Mouse (Mus musculus) kidney, embryonic 16.5 days (tissue): ENCODE data around the gene Gas2l3. TPM values are rescaled to one million over a fixed set of nuclear protein-coding genes. Genes with fewer than 3 reads are reported as not detected.

Source experiments
- ATAC-seq: fragments of 200-750 bp; cut with Nextera tagmentation; 2 replicates; pipeline ENCODE4 v1.8.0; 2017; ENCODE audit warnings: moderate TSS enrichment; ENCODE audit not compliant: low FRiP score, low TSS enrichment
- H3K27ac ChIP-seq: fragments of 300-500 bp; sonication (generic); 2 replicates; pipeline ENCODE4 v1.5.1; 2014; ENCODE audit warnings: low read length
- H3K27me3 ChIP-seq: fragments of 300-500 bp; sonication (generic); 2 replicates; pipeline ENCODE4 v1.6.1; 2014; ENCODE audit warnings: low read length, control low read depth, mixed read lengths; ENCODE audit not compliant: insufficient read depth
- H3K36me3 ChIP-seq: fragments of 300-500 bp; sonication (generic); 2 replicates; pipeline ENCODE4 v1.6.1; 2014; ENCODE audit warnings: low read length, control low read depth, mixed read lengths; ENCODE audit not compliant: insufficient read depth
- H3K4me1 ChIP-seq: fragments of 300-500 bp; sonication (generic); 2 replicates; pipeline ENCODE4 v1.6.1; 2014; ENCODE audit warnings: low read length, control low read depth, mixed read lengths; ENCODE audit not compliant: insufficient read depth
- H3K4me2 ChIP-seq: fragments of 300-500 bp; sonication (generic); replicated peaks from 2 replicates; pipeline ENCODE4 v1.6.1; 2014; ENCODE audit warnings: low read depth, low read length
- H3K4me3 ChIP-seq: fragments of 300-500 bp; sonication (generic); 2 replicates; pipeline ENCODE4 v1.5.1; 2014; ENCODE audit warnings: mild to moderate bottlenecking, low read length
- H3K9ac ChIP-seq: fragments of 300-500 bp; sonication (generic); replicated peaks from 2 replicates; pipeline ENCODE4 v1.6.1; 2014; ENCODE audit warnings: low read length
- H3K9me3 ChIP-seq: fragments of 300-500 bp; sonication (generic); 2 replicates; pipeline ENCODE4 v1.6.1; 2016; ENCODE audit warnings: low read length, control low read depth
- WGBS: fragments of 180-500 bp; shearing (Covaris S2); extraction: QIAGEN DNeasy Blood & Tissue Kit; methylation state at CpG from one replicate; pipeline ENCODE4 v1.1.7; 2014; 5-methylcytosine and 5-hydroxymethylcytosine counted together
- polyA plus RNA-seq: library from polyadenylated mRNA; unstranded; fragments of >200 nt; fragmentation: Nextera tagmentation; extraction: Ambion mirVana; gene quantifications from 2 replicates; pipeline ENCODE4 v1.2.1, GENCODE M21; 2015

The Gas2l3 gene
- polyA plus RNA-seq, 1 experiment from 2014 or later: 16.7 TPM

DNA sequence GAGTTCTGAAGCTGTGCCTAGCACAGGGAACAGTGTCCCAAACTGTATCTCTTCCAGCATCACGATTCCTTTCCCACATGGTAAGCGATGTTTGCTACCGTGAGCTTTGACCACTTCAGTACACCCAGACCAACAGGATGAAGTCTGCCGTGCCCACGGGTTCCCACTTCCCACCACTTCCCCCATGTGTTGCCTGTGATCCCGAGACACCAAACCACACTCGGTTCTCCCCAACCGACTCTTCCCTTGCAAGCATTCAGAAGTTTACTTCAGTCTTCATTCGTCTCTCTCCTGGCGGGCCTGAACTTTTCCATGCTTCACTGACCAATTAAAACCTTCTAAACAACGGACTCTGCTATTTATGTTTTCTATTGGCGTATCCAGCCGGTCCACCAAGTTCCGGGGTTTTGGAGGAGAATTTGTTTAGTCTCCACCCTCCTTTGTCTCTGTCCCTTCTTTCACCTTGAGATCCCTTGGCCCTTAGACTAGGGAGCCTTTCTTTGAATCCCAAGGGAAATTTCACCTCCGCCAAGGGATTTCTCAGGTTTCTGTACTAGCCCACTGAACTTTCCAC, 9.4 kb upstream of the Gas2l3 start:
- Histone ChIP-seq H3K9ac (no peak overlapping the region), H3K36me3 (no peaks in the 10 kb centered on the region), H3K4me1 (no peaks in the 10 kb centered on the region), H3K9me3 (no peaks in the 10 kb centered on the region), H3K4me3 (no peak overlapping the region), H3K27me3 (no peaks in the 10 kb centered on the region), H3K4me2 (no peak overlapping the region), H3K27ac (no peak overlapping the region)
- 82% methylated on average over 15 of the region's 15 CpGs for WGBS
- no peak for ATAC-seq

DNA sequence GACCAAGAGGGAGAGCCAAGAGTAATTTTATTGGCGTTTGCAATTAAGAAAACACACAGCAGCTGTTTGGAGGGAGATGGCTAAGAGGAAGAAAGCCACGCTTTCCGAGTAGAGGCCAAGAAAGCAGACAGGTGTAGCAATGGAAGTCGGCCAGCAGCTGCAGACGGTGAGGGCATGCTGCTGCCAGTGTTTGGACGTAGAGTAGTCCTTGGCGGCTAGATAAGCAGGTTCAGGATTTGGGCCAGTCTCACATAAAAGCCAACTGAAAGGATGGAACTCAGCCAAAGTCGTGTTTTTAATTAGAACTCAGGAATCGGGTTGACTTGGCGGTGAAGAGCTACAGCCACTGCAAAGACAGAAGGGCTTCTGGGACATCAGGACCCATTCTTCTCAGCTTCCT, 6.6 kb upstream of the Gas2l3 start:
- Histone ChIP-seq H3K27me3 (no peaks in the 10 kb centered on the region), H3K9ac (no peak overlapping the region), H3K4me2 (no peak overlapping the region), H3K4me1 (no peaks in the 10 kb centered on the region), H3K4me3 (no peak overlapping the region), H3K36me3 (no peaks in the 10 kb centered on the region), H3K27ac (no peak overlapping the region), H3K9me3 (no peaks in the 10 kb centered on the region)
- ATAC-seq: no peak
- WGBS: 65% methylated on average over 10 of the region's 10 CpGs

DNA sequence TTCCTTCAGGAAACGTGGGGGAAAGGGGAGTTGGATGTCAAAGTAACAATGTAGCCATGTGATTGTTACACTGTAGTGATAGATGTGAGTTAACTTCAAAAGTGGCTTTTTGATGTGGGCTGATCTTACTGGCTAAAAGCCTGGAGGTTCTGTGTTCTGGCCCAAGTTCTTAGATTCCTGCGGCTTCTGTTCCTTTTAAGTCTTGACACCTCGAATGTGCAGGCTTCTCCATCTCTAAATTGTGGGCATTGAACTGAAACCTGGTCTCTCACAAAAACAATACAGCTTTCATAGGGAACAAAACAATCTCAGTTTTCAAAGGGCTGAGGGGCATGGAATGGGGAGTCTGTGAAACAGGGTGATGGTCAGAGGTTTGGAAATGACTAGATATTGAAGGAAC, 614 bp upstream of the Gas2l3 start:
- no peaks in the 10 kb centered on the region for H3K27me3 ChIP-seq
- peak overlapping the region; percentile 70 for H3K4me2 ChIP-seq
- WGBS: 43% methylated on average over 3 of the region's 3 CpGs
- H3K9ac ChIP-seq: peak overlapping the region; percentile 72
- peaks cover 11% of the 10 kb centered on the region for H3K4me1 ChIP-seq
- H3K27ac ChIP-seq: peak overlapping the region; percentile 77
- 0 out of 2 replicates have a peak, but pooled peaks cover 4% of the 10 kb centered on the region for H3K9me3 ChIP-seq
- 0 out of 2 replicates have a peak, but pooled peaks cover 7% of the 10 kb centered on the region for H3K36me3 ChIP-seq
- ATAC-seq: no peak
- H3K4me3 ChIP-seq: peak overlapping the region; percentile 74

DNA sequence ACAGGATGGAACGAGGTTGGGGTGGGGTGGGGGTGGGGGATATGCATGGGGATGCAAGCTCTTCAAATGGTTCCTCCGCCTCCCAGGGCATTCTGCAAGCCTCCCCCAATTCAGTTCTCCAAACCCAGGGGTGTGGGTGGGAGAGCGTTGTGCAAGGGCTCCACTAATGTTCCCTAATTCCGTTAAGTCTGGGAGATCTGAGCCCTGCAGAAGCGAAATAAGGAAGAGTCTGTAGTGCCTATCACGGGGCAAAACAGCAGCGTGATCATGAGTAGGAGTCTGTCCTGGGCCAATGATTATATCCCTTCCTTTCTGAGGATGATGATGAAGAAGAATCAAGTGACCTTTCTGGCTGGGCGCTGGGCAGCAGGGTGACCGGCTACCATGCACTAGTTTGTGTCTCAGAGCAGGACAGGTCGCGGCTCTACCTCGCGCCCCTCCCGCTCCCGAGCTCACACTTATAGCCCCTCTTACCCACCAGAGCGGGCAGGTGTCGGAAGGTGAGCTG, 598 bp downstream of the Gas2l3 start:
- ATAC-seq: peak; percentile 58
- WGBS: 1% methylated on average over 17 of the region's 17 CpGs
- peaks cover 11% of the 10 kb centered on the region for H3K4me1 ChIP-seq

DNA sequence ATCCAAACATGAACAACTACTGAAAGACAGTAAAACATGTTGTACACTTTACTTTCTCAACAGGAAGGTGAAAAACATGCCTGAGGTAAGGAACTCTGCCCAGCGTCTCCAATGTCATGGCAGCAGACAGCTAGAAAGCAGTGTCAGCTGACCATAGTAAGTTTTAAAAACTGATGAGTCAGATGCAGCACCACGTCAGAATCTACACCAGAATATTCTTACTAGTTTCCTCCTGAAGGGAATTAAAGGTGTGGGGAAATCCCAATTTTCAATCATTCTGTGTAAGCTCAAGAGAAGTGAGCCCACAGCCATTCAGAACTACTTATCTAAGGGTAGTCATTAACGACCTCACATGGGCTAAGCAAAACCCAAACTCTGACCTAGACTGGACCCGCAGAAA, 1.1 kb downstream of the Gas2l3 start:
- H3K27me3 ChIP-seq: no peaks in the 10 kb centered on the region
- peak overlapping the region; percentile 74 for H3K4me3 ChIP-seq
- WGBS: 12% methylated on average over 4 of the region's 4 CpGs
- peaks cover 11% of the 10 kb centered on the region for H3K4me1 ChIP-seq
- no peak overlapping the region for H3K27ac ChIP-seq
- no peak for ATAC-seq
- H3K36me3 ChIP-seq: 0 out of 2 replicates have a peak, but pooled peaks cover 7% of the 10 kb centered on the region
- H3K4me2 ChIP-seq: peak overlapping the region; percentile 70
- 0 out of 2 replicates have a peak, but pooled peaks cover 4% of the 10 kb centered on the region for H3K9me3 ChIP-seq
- H3K9ac ChIP-seq: peak overlapping the region; percentile 72

More for the DNA sequence above, 598 bp downstream of the Gas2l3 start:
- Histone ChIP-seq H3K36me3 (0 out of 2 replicates have a peak, but pooled peaks cover 7% of the 10 kb centered on the region), H3K9me3 (0 out of 2 replicates have a peak, but pooled peaks cover 4% of the 10 kb centered on the region), H3K27me3 (no peaks in the 10 kb centered on the region), H3K4me3 (peak overlapping the region; percentile 74), H3K4me2 (peak overlapping the region; percentile 70), H3K27ac (peak overlapping the region; percentile 61; the same call in 1 of the 2 replicates), H3K9ac (peak overlapping the region; percentile 72)

DNA sequence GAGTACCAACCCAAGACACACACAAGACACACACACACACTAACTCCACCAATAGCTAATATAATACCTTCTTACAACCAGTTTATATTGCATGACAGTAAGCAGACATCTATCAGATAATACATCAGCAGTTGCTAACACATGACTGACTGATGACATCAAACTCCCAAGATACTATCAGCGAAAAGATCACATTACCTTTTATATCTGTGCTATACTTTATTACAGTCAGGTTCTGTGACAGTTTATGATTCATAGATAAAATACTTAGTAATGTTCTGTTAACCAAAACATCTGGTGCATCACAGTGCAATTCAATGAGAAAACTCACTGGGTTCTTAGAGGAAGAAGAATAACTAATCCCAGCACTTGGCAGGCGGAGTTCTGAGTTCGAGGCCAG, 1.8 kb downstream of the Gas2l3 start:
- Histone ChIP-seq H3K27me3 (no peaks in the 10 kb centered on the region), H3K36me3 (peaks cover 13% of the 10 kb centered on the region; the same call in 1 of the 2 replicates), H3K4me1 (peaks cover 11% of the 10 kb centered on the region), H3K9ac (no peak overlapping the region), H3K9me3 (0 out of 2 replicates have a peak, but pooled peaks cover 4% of the 10 kb centered on the region), H3K4me2 (no peak overlapping the region), H3K27ac (no peak overlapping the region), H3K4me3 (no peak overlapping the region)
- 95% methylated on average over 3 of the region's 3 CpGs for WGBS
- no peak for ATAC-seq

DNA sequence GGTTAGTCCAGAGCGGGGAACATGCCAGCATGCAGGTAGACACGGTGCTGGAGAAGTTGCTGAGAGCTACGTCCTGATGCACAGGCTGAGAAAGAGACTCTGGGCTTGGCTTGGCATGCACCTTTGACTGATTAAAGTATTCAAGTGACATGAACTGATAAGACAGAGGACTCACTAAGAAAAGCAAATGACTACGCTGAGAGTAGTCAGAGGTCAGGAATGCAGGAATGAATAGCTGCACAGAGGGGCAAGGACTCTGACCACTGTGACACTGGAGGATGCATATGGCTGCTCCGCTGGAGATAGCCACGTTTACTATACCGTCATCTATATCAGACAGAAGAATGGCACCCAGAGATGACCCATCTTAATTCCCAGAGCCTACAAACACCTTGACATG, 4.4 kb downstream of the Gas2l3 start:
- Histone ChIP-seq H3K36me3 (peaks cover 16% of the 10 kb centered on the region; the same call in 1 of the 2 replicates), H3K27me3 (no peaks in the 10 kb centered on the region), H3K9ac (no peak overlapping the region), H3K9me3 (0 out of 2 replicates have a peak, but pooled peaks cover 4% of the 10 kb centered on the region), H3K4me1 (peaks cover 9% of the 10 kb centered on the region), H3K27ac (no peak overlapping the region), H3K4me3 (no peak overlapping the region), H3K4me2 (no peak overlapping the region)
- 92% methylated on average over 7 of the region's 7 CpGs for WGBS
- no peak for ATAC-seq

DNA sequence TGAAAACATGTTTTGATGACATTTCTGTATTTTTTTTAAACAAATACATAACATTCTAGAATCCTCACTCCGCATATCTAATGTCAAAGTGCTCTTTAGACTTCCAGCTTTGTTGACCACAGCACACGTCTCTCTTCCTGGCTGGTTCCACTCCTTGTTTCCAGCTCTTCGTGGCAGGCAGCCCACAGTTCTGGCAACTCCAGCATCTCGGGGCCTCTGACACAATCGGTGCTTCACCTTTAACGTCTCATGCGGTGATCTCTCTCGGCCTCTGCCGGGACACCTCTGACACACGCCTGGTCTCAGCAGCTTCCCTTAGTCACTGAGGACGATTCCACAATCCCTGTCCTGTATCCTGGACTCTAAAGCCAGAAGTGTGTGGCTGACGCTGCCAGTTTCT, 5.8 kb downstream of the Gas2l3 start:
- Histone ChIP-seq H3K4me1 (peaks cover 5% of the 10 kb centered on the region; the same call in 1 of the 2 replicates), H3K9me3 (0 out of 2 replicates have a peak, but pooled peaks cover 4% of the 10 kb centered on the region), H3K36me3 (peaks cover 23% of the 10 kb centered on the region), H3K27ac (no peak overlapping the region), H3K4me2 (no peak overlapping the region), H3K27me3 (no peaks in the 10 kb centered on the region), H3K9ac (no peak overlapping the region), H3K4me3 (no peak overlapping the region)
- WGBS: 90% methylated on average over 12 of the region's 12 CpGs
- ATAC-seq: no peak

DNA sequence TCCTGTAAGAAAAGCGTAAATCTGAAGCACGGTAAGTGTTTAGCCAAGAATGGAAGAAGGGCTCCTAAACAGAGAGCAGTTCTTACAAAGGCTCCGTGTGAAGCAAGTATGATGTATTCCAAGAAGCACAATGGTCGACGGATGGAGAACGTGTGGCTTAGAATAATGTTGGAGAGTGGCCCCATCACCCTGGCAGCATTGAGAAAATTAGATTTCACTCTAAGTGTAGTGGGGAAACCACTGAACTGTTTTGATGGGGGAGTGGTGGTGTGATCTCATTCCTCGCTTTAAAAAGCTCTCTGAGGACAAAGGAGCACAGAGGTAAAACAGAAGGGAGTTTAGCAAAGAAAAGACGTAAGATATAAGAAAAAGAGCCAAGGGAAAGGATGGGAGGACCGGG, 6.3 kb downstream of the Gas2l3 start:
- no peak for ATAC-seq
- Histone ChIP-seq H3K27me3 (no peaks in the 10 kb centered on the region), H3K4me2 (no peak overlapping the region), H3K9ac (no peak overlapping the region), H3K4me3 (no peak overlapping the region), H3K36me3 (peaks cover 23% of the 10 kb centered on the region), H3K4me1 (peaks cover 1% of the 10 kb centered on the region; the same call in 1 of the 2 replicates), H3K9me3 (0 out of 2 replicates have a peak, but pooled peaks cover 4% of the 10 kb centered on the region), H3K27ac (no peak overlapping the region)
- WGBS: 87% methylated on average over 9 of the region's 9 CpGs

DNA sequence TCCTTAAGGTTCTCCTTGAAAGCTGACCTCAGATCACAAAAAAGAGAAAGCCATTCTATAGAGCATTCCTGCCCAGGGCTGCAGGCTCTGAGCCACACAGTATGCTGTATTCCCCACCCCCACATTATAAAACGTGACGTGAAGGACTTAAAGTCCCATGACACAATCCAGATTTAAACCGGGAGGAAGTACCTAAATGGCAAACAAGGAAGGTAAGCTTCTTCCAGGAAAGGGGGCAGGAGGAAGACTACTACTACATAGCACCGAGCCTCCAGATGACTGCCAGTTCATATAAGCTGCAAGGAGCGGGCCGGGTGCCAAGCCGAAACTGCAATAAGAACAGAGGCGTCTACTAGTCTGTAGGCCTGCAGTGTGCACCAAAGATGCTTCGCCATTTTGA, 7.8 kb downstream of the Gas2l3 start:
- H3K9me3 ChIP-seq: no peaks in the 10 kb centered on the region
- H3K4me2 ChIP-seq: no peak overlapping the region
- peaks cover 17% of the 10 kb centered on the region for H3K36me3 ChIP-seq
- no peaks in the 10 kb centered on the region for H3K4me1 ChIP-seq
- ATAC-seq: no peak
- H3K27ac ChIP-seq: no peak overlapping the region
- no peak overlapping the region for H3K4me3 ChIP-seq
- no peaks in the 10 kb centered on the region for H3K27me3 ChIP-seq
- 69% methylated on average over 9 of the region's 9 CpGs for WGBS
- H3K9ac ChIP-seq: no peak overlapping the region
